Mouse (Mus musculus) neural tube, embryonic 12.5 days (tissue): ENCODE measurements around the gene Gucy1b2. TPM values are rescaled to one million over a fixed set of nuclear protein-coding genes. Genes with fewer than 3 reads are reported as not detected.

ENCODE experiments used
- ATAC-seq: fragments of 200-750 bp; cut with Nextera tagmentation; 2 replicates; pipeline ENCODE4 v1.8.0; 2017; ENCODE audit warnings: low read depth, mild to moderate bottlenecking, moderate TSS enrichment, moderate library complexity; ENCODE audit not compliant: low FRiP score
- H3K27ac ChIP-seq: fragments of 300-500 bp; sonication (generic); 2 replicates; pipeline ENCODE4 v1.5.1; 2016
- H3K27me3 ChIP-seq: fragments of 300-500 bp; sonication (generic); replicated peaks from 2 replicates; pipeline ENCODE4 v1.6.1; 2016; ENCODE audit warnings: mild to moderate bottlenecking
- H3K36me3 ChIP-seq: fragments of 300-500 bp; sonication (generic); 2 replicates; pipeline ENCODE4 v1.6.1; 2016; ENCODE audit warnings: mild to moderate bottlenecking
- H3K4me1 ChIP-seq: fragments of 300-500 bp; sonication (generic); 2 replicates; pipeline ENCODE4 v1.6.1; 2016
- H3K4me2 ChIP-seq: fragments of 300-500 bp; sonication (generic); replicated peaks from 2 replicates; pipeline ENCODE4 v1.6.1; 2016; ENCODE audit warnings: mild to moderate bottlenecking
- H3K4me3 ChIP-seq: fragments of 300-500 bp; sonication (generic); 2 replicates; pipeline ENCODE4 v1.5.1; 2016
- H3K9ac ChIP-seq: fragments of 300-500 bp; sonication (generic); 2 replicates; pipeline ENCODE4 v1.6.1; 2016; ENCODE audit warnings: mild to moderate bottlenecking
- H3K9me3 ChIP-seq: fragments of 300-500 bp; sonication (generic); 2 replicates; pipeline ENCODE4 v1.6.1; 2016; ENCODE audit warnings: mild to moderate bottlenecking
- WGBS: fragments of 180-500 bp; shearing (Covaris S2); methylation state at CpG from one replicate; pipeline ENCODE4 v1.1.7; 2016; 5-methylcytosine and 5-hydroxymethylcytosine counted together
- polyA plus RNA-seq: library from polyadenylated mRNA; unstranded; fragments of >200 nt; fragmentation: Nextera tagmentation; extraction: Ambion mirVana; gene quantifications from 2 replicates; pipeline ENCODE4 v1.2.1, GENCODE M21; 2016

Gucy1b2 gene
- polyA plus RNA-seq, 1 experiment from 2014 or later = 0.27 TPM

DNA sequence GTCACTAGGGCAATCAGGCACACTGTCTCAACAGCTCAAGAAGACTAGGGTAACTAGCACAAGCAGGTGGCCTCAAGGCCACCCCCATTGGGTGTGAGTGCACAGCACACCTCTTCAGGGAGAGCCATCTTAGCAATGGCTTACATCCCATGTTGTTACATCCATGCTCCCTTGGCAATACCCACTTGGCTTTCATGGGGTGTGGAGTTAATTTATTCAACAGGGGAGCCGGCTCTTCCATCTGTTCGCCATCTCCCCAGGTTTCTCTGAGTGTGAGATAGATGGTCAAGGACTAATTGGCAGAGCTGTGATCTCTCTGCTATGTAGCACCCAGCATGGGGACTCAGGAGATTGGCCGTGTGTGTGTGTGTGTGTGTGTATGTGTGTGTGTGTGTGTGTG lies 73.0 kb downstream of the Gucy1b2 start:
- Histone ChIP-seq H3K9ac (no peak overlapping the region), H3K27ac (no peak overlapping the region), H3K36me3 (no peaks in the 10 kb centered on the region), H3K4me1 (no peaks in the 10 kb centered on the region), H3K4me3 (no peak overlapping the region), H3K27me3 (no peaks in the 10 kb centered on the region), H3K9me3 (no peaks in the 10 kb centered on the region), H3K4me2 (no peak overlapping the region)
- no peak for ATAC-seq
- WGBS = 88% methylated on average over 3 of the region's 3 CpGs

DNA sequence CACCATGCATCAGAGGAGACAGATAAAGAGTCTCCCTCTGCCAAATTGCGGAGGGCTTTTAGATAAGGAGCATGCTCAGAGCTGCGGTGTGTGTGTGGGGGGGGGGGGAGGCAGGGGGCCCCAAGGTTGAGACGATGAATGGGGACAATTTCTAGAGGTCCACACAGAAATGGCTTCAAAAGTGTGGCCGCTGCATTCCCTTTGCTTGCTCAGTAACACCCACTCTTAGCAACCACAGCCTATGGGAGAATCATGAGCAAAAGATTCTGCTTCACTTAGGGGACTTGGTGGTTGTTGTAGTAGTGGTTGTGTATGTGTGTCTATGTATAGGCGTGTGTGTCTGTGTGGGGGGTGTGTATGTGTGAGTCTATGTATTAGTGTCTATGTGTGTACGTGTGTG lies 75.5 kb downstream of the Gucy1b2 start:
- H3K4me3 ChIP-seq = no peak overlapping the region
- no peak overlapping the region for H3K27ac ChIP-seq
- H3K9me3 ChIP-seq = no peaks in the 10 kb centered on the region
- H3K4me2 ChIP-seq = no peak overlapping the region
- H3K9ac ChIP-seq = no peak overlapping the region
- H3K36me3 ChIP-seq = peaks cover 3% of the 10 kb centered on the region; the same call in 1 of the 2 replicates
- no peaks in the 10 kb centered on the region for H3K27me3 ChIP-seq
- H3K4me1 ChIP-seq = no peaks in the 10 kb centered on the region
- WGBS = 79% methylated on average over 5 of the region's 6 CpGs
- no peak for ATAC-seq

DNA sequence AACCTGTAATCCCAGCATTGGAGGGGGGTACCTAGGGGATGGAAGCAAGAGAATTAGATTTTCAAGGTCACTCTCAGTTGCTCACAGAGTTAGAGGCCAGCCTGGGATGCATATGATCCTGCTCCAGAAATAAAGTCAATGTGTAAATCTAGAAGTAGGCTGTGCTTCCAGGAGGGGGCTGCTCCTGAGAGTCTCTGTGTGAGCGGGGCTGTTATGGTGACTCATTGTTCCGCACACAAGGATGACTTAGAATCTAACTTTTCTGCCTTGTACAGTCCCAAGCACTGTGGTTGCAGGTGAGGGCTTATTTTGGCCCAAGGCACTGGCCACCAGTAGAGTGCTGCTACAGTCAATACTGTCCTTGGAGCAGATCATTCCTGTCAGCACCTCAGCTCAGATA lies 76.7 kb downstream of the Gucy1b2 start:
- Histone ChIP-seq H3K27me3 (no peaks in the 10 kb centered on the region), H3K4me2 (no peak overlapping the region), H3K4me1 (no peaks in the 10 kb centered on the region), H3K36me3 (peaks cover 3% of the 10 kb centered on the region; the same call in 1 of the 2 replicates), H3K27ac (no peak overlapping the region), H3K4me3 (no peak overlapping the region), H3K9me3 (no peaks in the 10 kb centered on the region), H3K9ac (no peak overlapping the region)
- no peak for ATAC-seq
- WGBS = 98% methylated on average over 2 of the region's 2 CpGs

DNA sequence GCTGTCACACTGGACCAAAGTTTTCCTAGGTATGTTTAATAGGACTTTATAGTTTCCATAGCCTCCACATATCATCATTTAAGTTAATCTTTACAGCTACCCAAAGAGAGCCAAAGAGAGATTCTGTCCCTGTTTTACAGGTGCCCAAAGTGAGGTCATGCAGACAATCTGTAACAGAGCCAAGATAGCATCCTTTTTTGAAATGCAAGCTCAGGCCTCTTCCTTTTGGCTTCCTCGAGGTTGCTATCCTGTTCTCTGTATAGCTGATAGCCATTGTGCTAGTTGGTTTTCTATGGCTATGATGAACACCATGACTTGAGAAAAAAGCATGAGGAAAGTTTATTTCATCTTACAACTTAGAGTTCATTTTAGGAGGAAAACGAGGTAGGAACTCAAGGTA lies 80.0 kb downstream of the Gucy1b2 start:
- Histone ChIP-seq H3K4me2 (no peak overlapping the region), H3K27ac (no peak overlapping the region), H3K4me1 (no peaks in the 10 kb centered on the region), H3K4me3 (no peak overlapping the region), H3K9ac (no peak overlapping the region), H3K9me3 (no peaks in the 10 kb centered on the region), H3K36me3 (peaks cover 3% of the 10 kb centered on the region; the same call in 1 of the 2 replicates), H3K27me3 (no peaks in the 10 kb centered on the region)
- 93% methylated on average over 2 of the region's 2 CpGs for WGBS
- ATAC-seq = no peak

DNA sequence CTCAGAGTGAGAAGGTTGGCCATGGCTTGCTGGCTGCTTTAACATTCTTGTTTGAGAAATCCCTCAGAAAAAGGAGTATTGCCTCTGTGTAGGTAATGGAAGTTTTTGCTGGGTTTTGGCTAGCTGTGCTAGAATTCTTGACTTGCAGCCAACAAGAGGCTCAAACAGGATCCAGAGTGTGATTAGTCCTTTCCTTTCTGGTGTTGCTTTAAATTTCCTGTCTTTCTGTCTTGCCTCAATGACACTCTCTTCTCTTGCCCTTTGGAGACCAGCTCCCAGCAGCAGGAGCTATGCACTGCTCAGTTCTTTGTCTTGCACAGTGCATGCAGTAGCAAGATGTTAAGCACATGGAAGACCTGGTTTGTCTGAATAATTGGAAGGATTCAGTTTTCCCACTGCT lies 80.4 kb downstream of the Gucy1b2 start:
- Histone ChIP-seq H3K36me3 (peaks cover 3% of the 10 kb centered on the region; the same call in 1 of the 2 replicates), H3K4me2 (no peak overlapping the region), H3K9ac (no peak overlapping the region), H3K27ac (no peak overlapping the region), H3K4me1 (no peaks in the 10 kb centered on the region), H3K4me3 (no peak overlapping the region), H3K9me3 (no peaks in the 10 kb centered on the region), H3K27me3 (no peaks in the 10 kb centered on the region)
- no peak for ATAC-seq

DNA sequence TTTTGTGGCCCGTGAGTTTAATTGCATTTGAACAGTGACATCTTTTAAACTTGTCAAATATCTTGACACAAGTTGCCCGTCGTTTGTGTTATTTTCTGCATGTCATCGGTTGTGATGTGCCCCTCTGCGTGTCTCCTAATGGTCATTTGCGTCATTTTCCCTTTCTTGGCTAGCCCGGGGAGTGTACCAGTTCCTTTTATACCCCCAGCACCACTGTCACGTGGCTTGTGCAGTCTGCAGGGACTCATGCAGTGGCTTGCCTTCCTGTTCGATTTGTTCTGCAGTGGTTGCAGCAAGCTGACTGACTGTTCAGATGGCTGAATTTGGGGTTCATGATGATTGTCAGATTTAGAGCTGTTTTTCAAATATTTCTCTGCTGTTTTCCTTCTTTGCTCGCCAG lies 82.1 kb downstream of the Gucy1b2 start:
- Histone ChIP-seq H3K9me3 (no peaks in the 10 kb centered on the region), H3K4me3 (no peak overlapping the region), H3K27ac (no peak overlapping the region), H3K4me1 (no peaks in the 10 kb centered on the region), H3K9ac (no peak overlapping the region), H3K27me3 (no peaks in the 10 kb centered on the region), H3K4me2 (no peak overlapping the region), H3K36me3 (peaks cover 3% of the 10 kb centered on the region; the same call in 1 of the 2 replicates)
- whole genome bisulfite sequencing = 81% methylated on average over 10 of the region's 10 CpGs
- no peak for ATAC-seq

DNA sequence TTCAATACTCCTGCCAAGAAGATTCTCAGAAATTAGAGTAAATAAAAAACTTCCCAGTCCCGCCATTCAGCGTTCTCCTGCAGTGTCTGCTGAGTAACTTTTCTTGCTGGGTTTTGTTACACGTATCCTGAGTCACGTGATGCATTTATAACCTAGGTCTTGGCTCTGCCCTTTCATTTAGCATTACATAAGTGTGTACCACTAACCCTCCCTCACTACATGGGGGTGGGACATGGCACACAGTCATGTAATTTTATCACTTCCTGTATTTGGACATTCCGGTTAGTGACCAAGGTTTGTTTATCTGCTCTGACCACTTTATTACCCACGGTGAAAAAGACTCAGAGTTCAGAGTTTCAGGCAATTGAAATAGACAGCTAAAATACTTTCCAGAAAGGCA lies 85.3 kb downstream of the Gucy1b2 start:
- no peak overlapping the region for H3K4me2 ChIP-seq
- H3K9ac ChIP-seq = no peak overlapping the region
- peaks cover 3% of the 10 kb centered on the region; the same call in 1 of the 2 replicates for H3K36me3 ChIP-seq
- H3K4me3 ChIP-seq = no peak overlapping the region
- ATAC-seq = no peak
- no peaks in the 10 kb centered on the region for H3K27me3 ChIP-seq
- H3K9me3 ChIP-seq = no peaks in the 10 kb centered on the region
- H3K27ac ChIP-seq = no peak overlapping the region
- no peaks in the 10 kb centered on the region for H3K4me1 ChIP-seq
- 77% methylated on average over 6 of the region's 6 CpGs for WGBS

DNA sequence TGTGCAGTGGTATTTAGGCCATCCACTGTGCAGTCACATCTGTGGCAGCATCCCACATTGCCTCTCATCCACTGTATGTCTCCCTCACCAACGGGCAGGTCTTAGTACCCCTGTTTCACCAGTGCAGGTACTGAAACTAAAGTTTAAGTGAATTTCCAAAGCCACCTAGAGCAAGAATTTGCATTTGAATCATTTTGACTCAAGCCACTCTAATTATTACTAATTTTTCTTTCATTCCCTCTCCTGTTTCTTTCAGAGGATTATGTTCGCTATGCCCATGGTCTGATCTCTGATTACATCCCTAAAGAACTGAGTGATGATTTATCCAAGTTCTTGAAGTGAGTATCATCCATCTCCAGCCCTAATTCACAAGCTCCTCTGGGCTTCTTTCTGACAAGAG lies 92.3 kb downstream of the Gucy1b2 start:
- Histone ChIP-seq H3K4me2 (no peak overlapping the region), H3K9ac (no peak overlapping the region), H3K4me1 (no peaks in the 10 kb centered on the region), H3K9me3 (no peaks in the 10 kb centered on the region), H3K27me3 (no peaks in the 10 kb centered on the region), H3K4me3 (no peak overlapping the region), H3K27ac (no peak overlapping the region), H3K36me3 (peaks cover 8% of the 10 kb centered on the region)
- 95% methylated on average over 2 of the region's 2 CpGs for WGBS
- ATAC-seq = no peak

DNA sequence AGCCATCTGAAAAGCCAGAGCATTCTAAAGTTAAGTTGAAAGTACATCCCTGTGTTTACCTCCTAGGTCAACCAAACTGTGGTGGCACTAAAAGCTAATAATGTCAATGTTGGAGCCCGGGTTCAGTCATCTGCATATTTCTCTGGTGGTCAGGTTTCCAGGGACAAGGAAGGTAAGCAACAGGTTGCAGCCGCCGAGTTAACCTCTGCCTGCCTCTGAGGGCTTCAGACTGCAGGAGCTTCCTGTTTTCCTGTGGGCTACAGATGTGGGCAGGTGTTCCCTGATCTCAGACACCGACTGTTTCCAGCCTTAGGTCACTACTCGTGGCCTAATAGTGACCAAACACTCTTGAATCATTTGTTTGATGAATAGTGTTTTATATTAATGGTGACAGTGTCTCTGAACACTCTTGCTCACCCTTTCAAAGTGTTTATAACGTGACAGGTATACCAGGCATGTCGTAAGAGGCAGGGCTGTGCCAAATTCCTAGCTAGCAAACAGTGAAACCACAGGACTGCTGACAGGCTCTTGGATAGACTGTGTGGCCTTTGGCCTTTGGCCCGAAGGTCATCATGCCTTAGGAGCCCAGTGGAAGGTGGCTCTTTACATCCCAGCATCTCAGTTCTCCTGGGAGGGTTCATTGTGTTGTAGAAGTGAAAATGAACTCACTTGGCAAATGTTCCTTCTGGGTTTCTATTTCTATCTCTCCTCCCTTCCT lies 94.7 kb downstream of the Gucy1b2 start:
- Histone ChIP-seq H3K27me3 (no peaks in the 10 kb centered on the region), H3K4me3 (no peak overlapping the region), H3K36me3 (peaks cover 5% of the 10 kb centered on the region; the same call in 1 of the 2 replicates), H3K27ac (no peak overlapping the region), H3K4me1 (no peaks in the 10 kb centered on the region), H3K9me3 (no peaks in the 10 kb centered on the region), H3K4me2 (no peak overlapping the region), H3K9ac (no peak overlapping the region)
- no peak for ATAC-seq
- 87% methylated on average over 8 of the region's 8 CpGs for WGBS

DNA sequence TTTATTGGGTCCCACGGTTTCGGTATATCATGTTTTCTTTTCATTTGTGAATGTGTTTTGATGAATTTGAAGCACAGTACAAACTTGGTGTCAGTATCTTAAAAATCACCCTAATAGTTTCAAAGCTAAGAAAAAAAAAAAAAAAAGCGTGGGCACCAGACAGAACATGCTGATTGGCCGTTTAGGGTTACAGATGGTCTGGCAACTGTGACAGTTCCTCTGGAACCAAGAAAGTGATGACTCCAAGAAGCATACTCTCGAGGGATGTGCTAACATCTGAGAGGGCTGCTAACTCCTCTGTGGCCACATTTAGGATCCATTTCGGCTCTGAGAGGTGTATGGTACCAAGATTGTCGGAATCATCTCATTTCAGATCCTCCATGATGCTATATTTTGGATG lies 100.9 kb downstream of the Gucy1b2 start:
- Histone ChIP-seq H3K27ac (no peak overlapping the region), H3K9ac (no peak overlapping the region), H3K4me2 (no peak overlapping the region), H3K27me3 (no peaks in the 10 kb centered on the region), H3K4me3 (no peak overlapping the region), H3K4me1 (no peaks in the 10 kb centered on the region), H3K36me3 (no peaks in the 10 kb centered on the region), H3K9me3 (no peaks in the 10 kb centered on the region)
- 85% methylated on average over 7 of the region's 7 CpGs for WGBS
- no peak for ATAC-seq

DNA sequence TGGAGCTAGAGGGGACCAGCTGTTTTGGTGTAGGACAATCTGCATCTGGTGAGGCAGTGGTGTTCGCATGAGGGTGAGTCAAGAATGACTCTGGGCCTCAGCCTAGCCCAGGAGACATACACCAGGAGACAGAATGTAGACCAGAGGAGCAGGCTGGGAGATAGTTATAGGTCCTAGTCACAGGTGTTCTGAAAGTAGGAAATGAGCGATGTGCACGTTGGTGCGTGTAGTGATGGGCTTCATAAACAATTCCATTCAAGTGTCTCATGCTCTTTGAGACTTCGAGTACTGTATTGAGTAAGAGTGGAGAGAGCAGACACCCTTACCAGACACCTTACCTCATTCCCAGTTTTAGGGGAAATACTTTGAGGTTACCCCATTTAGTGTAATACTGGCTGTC lies 102.3 kb downstream of the Gucy1b2 start:
- ATAC-seq = no peak
- WGBS = 93% methylated on average over 5 of the region's 5 CpGs
- no peak overlapping the region for H3K9ac ChIP-seq
- no peak overlapping the region for H3K4me2 ChIP-seq
- no peaks in the 10 kb centered on the region for H3K9me3 ChIP-seq
- H3K36me3 ChIP-seq = no peaks in the 10 kb centered on the region; the same call in 1 of the 2 replicates
- no peaks in the 10 kb centered on the region for H3K27me3 ChIP-seq
- H3K4me1 ChIP-seq = no peaks in the 10 kb centered on the region
- no peak overlapping the region for H3K27ac ChIP-seq
- H3K4me3 ChIP-seq = no peak overlapping the region

DNA sequence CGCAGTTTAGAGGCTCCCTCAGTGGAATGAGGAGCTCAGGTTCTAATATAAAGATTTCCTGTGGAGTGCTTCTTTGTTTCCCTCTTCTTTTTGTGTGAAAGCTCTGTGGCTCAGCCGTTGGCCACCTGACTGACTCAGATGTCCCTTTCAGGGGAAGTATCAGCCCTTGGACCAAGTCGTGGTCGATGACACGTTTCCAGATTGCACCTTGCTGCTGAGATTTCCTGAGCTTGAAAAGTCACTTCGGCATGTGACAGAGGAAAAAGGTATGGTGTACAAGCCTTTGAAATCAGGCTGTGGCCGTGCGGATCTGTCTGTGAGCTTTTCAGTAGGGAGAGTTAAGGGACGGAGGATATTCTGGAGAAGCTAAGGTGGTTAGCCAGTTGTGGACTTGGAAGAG lies 102.7 kb downstream of the Gucy1b2 start:
- WGBS = 78% methylated on average over 9 of the region's 9 CpGs
- ATAC-seq = no peak
- no peak overlapping the region for H3K9ac ChIP-seq

DNA sequence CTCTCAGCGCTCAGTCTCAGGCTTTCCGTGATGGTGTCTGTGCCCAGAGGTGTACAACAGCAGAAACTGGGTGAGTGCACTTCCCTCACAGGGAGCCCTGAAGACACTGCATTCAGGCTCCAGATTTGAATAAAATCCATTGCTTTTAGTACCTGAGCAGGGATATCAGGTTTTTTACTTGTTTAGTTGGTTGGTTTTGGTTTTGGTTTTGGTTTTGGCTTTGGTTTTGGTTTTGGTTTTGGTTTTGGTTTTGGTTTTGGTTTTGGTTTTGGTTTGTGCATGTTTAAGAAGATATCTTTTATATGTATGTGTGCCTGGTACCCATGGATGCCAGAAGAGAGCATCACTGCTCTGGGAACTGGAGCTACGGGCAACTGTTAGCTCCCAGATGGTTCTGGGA lies 105.2 kb downstream of the Gucy1b2 start:
- no peak overlapping the region for H3K9ac ChIP-seq
- no peak overlapping the region for H3K27ac ChIP-seq
- H3K4me3 ChIP-seq = no peak overlapping the region
- H3K36me3 ChIP-seq = no peaks in the 10 kb centered on the region; the same call in 1 of the 2 replicates
- H3K9me3 ChIP-seq = no peaks in the 10 kb centered on the region
- H3K4me2 ChIP-seq = no peak overlapping the region
- H3K4me1 ChIP-seq = 0 out of 2 replicates have a peak, but pooled peaks cover 8% of the 10 kb centered on the region
- no peaks in the 10 kb centered on the region for H3K27me3 ChIP-seq
- 98% methylated on average over 3 of the region's 3 CpGs for WGBS
- no peak for ATAC-seq

More for the DNA sequence above, 102.7 kb downstream of the Gucy1b2 start:
- Histone ChIP-seq H3K4me2 (no peak overlapping the region), H3K4me1 (no peaks in the 10 kb centered on the region), H3K27ac (no peak overlapping the region), H3K9me3 (no peaks in the 10 kb centered on the region), H3K27me3 (no peaks in the 10 kb centered on the region), H3K4me3 (no peak overlapping the region), H3K36me3 (no peaks in the 10 kb centered on the region; the same call in 1 of the 2 replicates)
